Mouse (Mus musculus) neural tube, embryonic 11.5 days (tissue): ENCODE results near the gene Cep83. TPM values are rescaled to one million over a fixed set of nuclear protein-coding genes. Genes with fewer than 3 reads are reported as not detected.

Source experiments
- ATAC-seq: fragments of 200-750 bp; cut with Nextera tagmentation; 2 replicates; pipeline ENCODE4 v1.8.0; 2017; ENCODE audit warnings: moderate number of reproducible peaks, mild to moderate bottlenecking, moderate TSS enrichment, moderate library complexity; ENCODE audit not compliant: insufficient read depth, low FRiP score, low TSS enrichment
- DNase-seq: peaks from one replicate; pipeline ENCODE4 v3.0.0-alpha.2; 2015; ENCODE audit warnings: low spot score
- H3K27ac ChIP-seq: fragments of 300-500 bp; sonication (generic); 2 replicates; pipeline ENCODE4 v1.5.1; 2014; ENCODE audit warnings: low read depth, mild to moderate bottlenecking, low read length
- H3K27me3 ChIP-seq: fragments of 300-500 bp; sonication (generic); 2 replicates; pipeline ENCODE4 v1.6.1; 2014; ENCODE audit warnings: mild to moderate bottlenecking, low read length, mixed read lengths; ENCODE audit not compliant: control insufficient read depth, insufficient read depth
- H3K36me3 ChIP-seq: fragments of 300-500 bp; sonication (generic); 2 replicates; pipeline ENCODE4 v1.6.1; 2014; ENCODE audit warnings: mild to moderate bottlenecking, low read length, moderate library complexity, mixed read lengths; ENCODE audit not compliant: control insufficient read depth, insufficient read depth
- H3K4me1 ChIP-seq: fragments of 300-500 bp; sonication (generic); 2 replicates; pipeline ENCODE4 v1.6.1; 2014; ENCODE audit warnings: low read length, mixed read lengths; ENCODE audit not compliant: control insufficient read depth, insufficient read depth
- H3K4me2 ChIP-seq: fragments of 300-500 bp; sonication (generic); 2 replicates; pipeline ENCODE4 v1.6.1; 2014; ENCODE audit warnings: low read depth, mild to moderate bottlenecking, moderate library complexity
- H3K4me3 ChIP-seq: fragments of 300-500 bp; sonication (generic); 2 replicates; pipeline ENCODE4 v1.5.1; 2014; ENCODE audit warnings: low read depth, low read length
- H3K9ac ChIP-seq: fragments of 300-500 bp; sonication (generic); 2 replicates; pipeline ENCODE4 v1.6.1; 2014; ENCODE audit warnings: mild to moderate bottlenecking, low read length
- H3K9me3 ChIP-seq: fragments of 300-500 bp; sonication (generic); 2 replicates; pipeline ENCODE4 v1.6.1; 2016; ENCODE audit warnings: low read length; ENCODE audit not compliant: control insufficient read depth
- WGBS: fragments of 180-500 bp; shearing (Covaris S2); extraction: QIAGEN DNeasy Blood & Tissue Kit; methylation state at CpG from one replicate; pipeline ENCODE4 v1.1.7; 2014; 5-methylcytosine and 5-hydroxymethylcytosine counted together
- polyA plus RNA-seq: library from polyadenylated mRNA; unstranded; fragments of >200 nt; fragmentation: Nextera tagmentation; extraction: Ambion mirVana; gene quantifications from 2 replicates; pipeline ENCODE4 v1.2.1, GENCODE M21; 2014

Cep83 gene
- polyA plus RNA-seq, 1 experiment from 2014 or later = 25.3 TPM

DNA sequence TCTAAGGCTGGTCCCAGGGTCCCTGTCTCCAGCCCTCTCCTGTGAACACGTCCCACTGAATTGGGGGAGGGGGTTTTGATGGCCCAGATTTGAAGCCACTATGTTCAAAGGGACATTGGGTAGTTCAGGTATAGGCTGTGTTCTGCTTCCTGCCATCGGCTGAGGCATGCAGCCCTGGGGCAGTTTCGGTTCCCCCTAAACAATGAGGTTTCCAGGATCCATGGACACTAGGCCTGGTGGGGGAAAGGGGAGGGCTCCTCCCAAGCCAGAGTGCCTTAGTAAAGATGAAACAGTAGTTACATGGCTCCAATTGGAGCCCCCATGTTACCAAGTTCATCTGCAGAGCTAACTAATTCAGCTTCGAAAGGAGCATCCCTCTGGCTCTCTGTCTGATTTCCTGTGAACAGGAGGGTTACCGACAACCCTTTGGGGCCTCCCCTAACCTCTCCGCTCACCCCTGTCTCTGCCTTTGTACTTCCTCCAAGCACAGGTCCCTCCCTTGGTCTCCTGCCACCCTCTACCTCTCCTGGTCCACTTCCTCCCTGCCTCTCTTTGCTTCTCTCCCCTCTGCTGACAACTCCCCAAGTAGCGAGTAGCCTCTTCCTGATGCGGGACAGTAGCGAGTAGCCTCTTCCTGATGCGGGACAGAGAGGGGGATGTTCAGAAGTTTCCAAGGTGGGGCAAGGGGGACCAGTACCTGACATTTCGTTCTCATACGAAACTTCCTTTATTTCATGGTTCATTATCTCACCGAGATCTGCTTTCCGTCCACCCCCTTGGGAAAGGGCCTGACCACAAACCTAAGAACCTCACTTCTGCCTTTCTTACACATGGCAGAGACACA lies 139.7 kb downstream of the Cep83 start:
- WGBS = 88% methylated on average over 14 of the region's 14 CpGs
- Histone ChIP-seq H3K27me3 (no peaks in the 10 kb centered on the region), H3K9me3 (no peaks in the 10 kb centered on the region), H3K9ac (no peak overlapping the region), H3K4me2 (no peak overlapping the region), H3K27ac (no peak overlapping the region), H3K36me3 (no peaks in the 10 kb centered on the region), H3K4me3 (no peak overlapping the region), H3K4me1 (no peaks in the 10 kb centered on the region)
- ATAC-seq = no peak
- DNase-seq = no peak

DNA sequence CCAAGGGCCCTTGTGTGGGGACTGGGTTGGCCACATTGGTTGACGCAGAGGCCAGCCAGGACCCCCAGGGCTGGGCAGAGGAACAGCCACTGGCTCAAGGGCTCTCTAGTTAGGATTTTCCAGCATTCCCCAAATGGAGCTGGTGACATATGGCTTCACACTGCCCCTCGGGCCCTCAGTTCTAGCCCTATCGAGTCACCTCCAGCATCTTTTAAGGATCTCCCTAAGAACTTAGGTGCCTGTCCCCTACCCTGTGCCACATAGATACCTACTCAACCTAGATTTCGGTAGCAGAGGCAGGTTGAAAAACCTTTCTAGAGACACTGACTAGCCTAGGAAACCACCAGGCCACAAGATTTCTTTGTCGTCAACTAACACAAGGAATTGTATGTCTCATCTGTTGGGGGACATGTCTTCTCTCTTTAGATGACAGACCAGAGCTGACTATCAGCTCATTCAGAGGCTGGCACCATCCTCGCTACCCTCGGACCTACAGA lies 140.3 kb downstream of the Cep83 start:
- Histone ChIP-seq H3K9me3 (no peaks in the 10 kb centered on the region), H3K9ac (no peak overlapping the region), H3K36me3 (no peaks in the 10 kb centered on the region), H3K27me3 (no peaks in the 10 kb centered on the region), H3K4me1 (no peaks in the 10 kb centered on the region), H3K4me2 (no peak overlapping the region), H3K4me3 (no peak overlapping the region), H3K27ac (no peak overlapping the region)
- no peak for ATAC-seq
- 93% methylated on average over 7 of the region's 7 CpGs for WGBS
- DNase-seq = no peak

DNA sequence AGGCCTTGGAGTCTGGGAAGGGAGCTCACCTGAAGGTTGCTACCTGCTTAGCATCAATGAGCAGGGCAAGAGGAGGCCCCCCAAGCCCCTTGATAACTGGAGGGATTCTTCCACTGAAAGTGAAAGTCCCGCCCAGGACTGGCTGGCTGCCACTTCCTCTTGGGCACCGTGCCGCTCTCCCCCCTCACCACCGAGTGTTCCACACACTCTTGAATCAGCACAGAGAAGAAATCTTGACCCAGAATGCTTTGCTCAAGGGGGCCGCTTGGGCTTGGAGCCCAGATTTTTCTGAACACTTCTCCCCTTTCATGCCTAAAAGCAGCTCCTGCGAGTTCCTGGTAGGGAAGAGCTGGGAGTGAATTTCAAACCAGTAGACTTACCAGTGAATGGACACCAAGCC lies 141.0 kb downstream of the Cep83 start:
- no peaks in the 10 kb centered on the region for H3K36me3 ChIP-seq
- H3K4me3 ChIP-seq = no peak overlapping the region
- H3K27me3 ChIP-seq = no peaks in the 10 kb centered on the region
- 89% methylated on average over 6 of the region's 6 CpGs for WGBS
- no peak overlapping the region for H3K27ac ChIP-seq
- no peaks in the 10 kb centered on the region for H3K4me1 ChIP-seq
- no peak overlapping the region for H3K9ac ChIP-seq
- no peak for ATAC-seq
- no peaks in the 10 kb centered on the region for H3K9me3 ChIP-seq
- no peak for DNase-seq
- H3K4me2 ChIP-seq = no peak overlapping the region

DNA sequence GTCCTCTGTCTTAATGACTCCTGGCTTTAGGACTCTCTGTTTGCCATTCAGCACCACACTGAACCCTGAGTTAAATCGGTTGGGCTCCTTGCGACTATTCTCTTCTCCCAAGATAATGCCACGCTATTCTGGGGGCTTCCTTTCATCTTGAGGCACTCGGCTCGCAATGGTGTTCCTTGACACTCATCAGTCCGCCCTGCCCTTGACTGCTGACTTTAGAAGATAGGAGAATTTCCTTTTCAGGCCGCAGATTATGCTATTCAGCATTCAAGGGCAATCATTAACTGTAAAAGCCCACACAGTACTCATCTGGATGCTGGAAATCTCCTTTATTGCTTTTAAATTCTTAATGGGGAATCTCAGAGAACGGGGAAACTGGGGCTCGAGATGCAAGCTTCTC lies 147.4 kb downstream of the Cep83 start:
- H3K9me3 ChIP-seq = no peaks in the 10 kb centered on the region
- no peak for ATAC-seq
- H3K27ac ChIP-seq = no peak overlapping the region
- 82% methylated on average over 9 of the region's 9 CpGs for WGBS
- no peak overlapping the region for H3K4me2 ChIP-seq
- no peak for DNase-seq
- no peaks in the 10 kb centered on the region for H3K27me3 ChIP-seq
- H3K4me1 ChIP-seq = no peaks in the 10 kb centered on the region
- H3K36me3 ChIP-seq = no peaks in the 10 kb centered on the region
- no peak overlapping the region for H3K4me3 ChIP-seq
- no peak overlapping the region for H3K9ac ChIP-seq
